Mouse (Mus musculus) liver, adult 2 months (tissue): ENCODE data around the gene Marveld2. TPM values are rescaled to one million over a fixed set of nuclear protein-coding genes. Genes with fewer than 3 reads are reported as not detected.

Source experiments
- DNase-seq: peaks from one replicate; pipeline ENCODE4 v3.0.0-alpha.2; 2011; ENCODE audit warnings: low read depth, low spot score; ENCODE audit errors: extremely low read depth
- H3K27ac ChIP-seq: fragments of 200-500 bp; replicated peaks from 2 replicates; pipeline ENCODE4 v1.5.1; 2012; ENCODE audit warnings: low read depth, mild to moderate bottlenecking, control low read depth, inconsistent platforms, low read length; ENCODE audit not compliant: insufficient read depth
- H3K27me3 ChIP-seq: fragments of 200-500 bp; 2 replicates; pipeline ENCODE4 v1.6.1; 2012; ENCODE audit warnings: mild to moderate bottlenecking, moderate library complexity, low read length, inconsistent platforms; ENCODE audit not compliant: control insufficient read depth, insufficient read depth
- H3K36me3 ChIP-seq: fragments of 200-500 bp; 2 replicates; pipeline ENCODE4 v1.6.1; 2012; ENCODE audit warnings: low read length, inconsistent platforms; ENCODE audit not compliant: control insufficient read depth, insufficient read depth
- H3K4me1 ChIP-seq: fragments of 200-500 bp; 2 replicates; pipeline ENCODE4 v1.6.1; 2011; ENCODE audit warnings: low read length; ENCODE audit not compliant: control insufficient read depth, insufficient read depth
- H3K4me3 ChIP-seq: fragments of 200-500 bp; 2 replicates; pipeline ENCODE4 v1.5.1; 2011; ENCODE audit warnings: low read depth, mild to moderate bottlenecking, control low read depth, low read length, moderate library complexity; ENCODE audit not compliant: insufficient read depth
- H3K79me2 ChIP-seq: fragments of 200-500 bp; 2 replicates; pipeline ENCODE4 v1.6.1; 2012; ENCODE audit warnings: inconsistent platforms, mild to moderate bottlenecking, low read length, moderate library complexity; ENCODE audit not compliant: control insufficient read depth, insufficient read depth
- H3K9ac ChIP-seq: fragments of 200-500 bp; 2 replicates; pipeline ENCODE4 v1.6.1; 2012; ENCODE audit warnings: low read depth, mild to moderate bottlenecking, control low read depth, inconsistent platforms, low read length
- CTCF ChIP-seq: fragments of 200-500 bp; IDR thresholded peaks from 2 replicates; pipeline ENCODE4 v1.5.1; 2011; ENCODE audit warnings: low read depth, low read length, control low read depth
- POLR2A ChIP-seq: fragments of 200-500 bp; IDR thresholded peaks from 2 replicates; pipeline ENCODE4 v1.6.1; 2011; ENCODE audit warnings: low read length, control low read depth; ENCODE audit not compliant: insufficient read depth; ENCODE audit errors: extremely low read depth
- WGBS: fragments of 180-500 bp; shearing (Covaris S2); methylation state at CpG from one replicate; pipeline ENCODE4 v1.1.7; 2018; 5-methylcytosine and 5-hydroxymethylcytosine counted together
- polyA plus RNA-seq: library from polyadenylated mRNA; depleted of rRNA; stranded (reverse); fragments of >200 nt; gene quantifications from 2 replicates; pipeline ENCODE4 v1.2.3, GENCODE M21; 2012
- total RNA-seq: library from RNA; depleted of rRNA; stranded (reverse); fragments of >200 nt; gene quantifications from 2 replicates; pipeline ENCODE4 v1.2.3, GENCODE M21; 2014

The Marveld2 gene
- total and polyA plus RNA-seq, 2 experiments = 6.2 to 8.6 TPM

DNA sequence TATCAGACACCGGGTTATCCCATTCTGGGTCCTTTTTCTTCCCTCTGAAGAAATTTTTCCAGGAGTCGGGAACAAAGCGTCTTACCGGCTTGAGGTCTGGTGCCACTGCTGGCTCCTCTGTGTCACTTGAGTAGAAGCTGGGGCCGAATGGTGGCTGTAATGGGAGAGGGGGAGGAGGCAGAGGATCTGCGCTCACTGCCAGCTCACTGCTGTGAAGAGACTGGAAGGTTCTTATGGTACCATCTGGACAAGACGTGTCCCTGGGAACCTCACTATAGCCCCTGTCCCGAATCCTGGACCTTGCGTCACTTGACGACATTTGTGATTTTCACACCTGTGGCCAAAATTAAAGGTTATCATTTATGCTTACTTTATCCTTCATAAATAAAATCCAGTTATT is 4.5 kb downstream of the Marveld2 start:
- Histone ChIP-seq H3K27me3 (no peaks in the 10 kb centered on the region), H3K4me3 (no peak overlapping the region), H3K36me3 (peaks cover 7% of the 10 kb centered on the region; the same call in 1 of the 2 replicates), H3K27ac (no peak overlapping the region), H3K79me2 (peaks cover 22% of the 10 kb centered on the region; the same call in 1 of the 2 replicates), H3K9ac (no peak overlapping the region), H3K4me1 (peaks cover under 1% of the 10 kb centered on the region; the same call in 1 of the 2 replicates)
- DNase-seq = no peak
- 94% methylated on average over 10 of the region's 10 CpGs for WGBS
- TF ChIP-seq CTCF = no peak
- TF ChIP-seq POLR2A = no peak

DNA sequence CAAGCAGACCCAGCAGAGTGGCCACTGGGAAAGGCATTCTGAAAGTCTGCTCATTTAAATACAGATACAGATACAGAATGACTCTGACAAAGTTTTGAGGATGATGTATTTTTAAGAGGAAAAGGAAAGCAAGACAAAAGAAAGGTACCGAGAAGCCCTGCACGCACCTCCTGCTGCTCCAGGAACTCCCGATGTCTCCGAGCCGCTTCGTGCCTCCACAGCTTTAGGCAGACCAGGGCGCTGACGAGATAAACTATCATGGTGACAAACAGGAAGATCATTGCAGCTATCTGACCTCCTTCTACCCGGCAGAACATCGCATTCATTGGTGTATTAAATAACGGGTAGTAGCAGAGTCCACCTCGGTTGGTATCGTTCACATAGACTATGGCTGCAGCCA is 5.5 kb downstream of the Marveld2 start:
- H3K4me1 ChIP-seq = peaks cover 8% of the 10 kb centered on the region
- no peak for DNase-seq
- H3K27ac ChIP-seq = no peak overlapping the region
- H3K27me3 ChIP-seq = no peaks in the 10 kb centered on the region
- no peak overlapping the region for H3K4me3 ChIP-seq
- H3K79me2 ChIP-seq = peaks cover 22% of the 10 kb centered on the region; the same call in 1 of the 2 replicates
- peaks cover 7% of the 10 kb centered on the region; the same call in 1 of the 2 replicates for H3K36me3 ChIP-seq
- H3K9ac ChIP-seq = no peak overlapping the region
- no peak for TF ChIP-seq CTCF
- TF ChIP-seq POLR2A = no peak
- WGBS = 90% methylated on average over 13 of the region's 13 CpGs

- no peak overlapping the region for H3K4me3 ChIP-seq
- 87% methylated on average over 8 of the region's 8 CpGs for WGBS
Observed at GRCm38 (mm10) chr13:100607756-100608155, 9.0 kb downstream of the Marveld2 start.

GRCm38 (mm10) chr13:100605845-100606244 is 10.9 kb downstream of the Marveld2 start:
- peak overlapping the region; percentile 75; the same call in 1 of the 2 replicates for H3K27ac ChIP-seq

More at GRCm38 (mm10) chr13:100607756-100608155, 9.0 kb downstream of the Marveld2 start:
- Histone ChIP-seq H3K79me2 (peaks cover 13% of the 10 kb centered on the region; the same call in 1 of the 2 replicates), H3K9ac (no peak overlapping the region), H3K36me3 (peaks cover 7% of the 10 kb centered on the region; the same call in 1 of the 2 replicates), H3K27me3 (no peaks in the 10 kb centered on the region), H3K4me1 (peaks cover 21% of the 10 kb centered on the region), H3K27ac (no peak overlapping the region)
- no peak for TF ChIP-seq POLR2A
- peak; percentile 14; the same call in 1 of the 2 replicates for TF ChIP-seq CTCF
- DNase-seq = no peak

GRCm38 (mm10) chr13:100603738-100604095 is 13.1 kb downstream of the Marveld2 start:
- 67% methylated on average over 11 of the region's 11 CpGs for WGBS
- peaks cover 31% of the 10 kb centered on the region for H3K4me1 ChIP-seq
- peak overlapping the region; percentile 28; the same call in 1 of the 2 replicates for H3K9ac ChIP-seq
- no peak overlapping the region for H3K4me3 ChIP-seq
- TF ChIP-seq POLR2A = no peak
- no peak for TF ChIP-seq CTCF
- peaks cover 4% of the 10 kb centered on the region; the same call in 1 of the 2 replicates for H3K79me2 ChIP-seq
- no peaks in the 10 kb centered on the region for H3K27me3 ChIP-seq
- peak overlapping the region; percentile 100 for H3K27ac ChIP-seq
- no peak for DNase-seq
- peaks cover 2% of the 10 kb centered on the region; the same call in 1 of the 2 replicates for H3K36me3 ChIP-seq

More at GRCm38 (mm10) chr13:100605845-100606244, 10.9 kb downstream of the Marveld2 start:
- no peak overlapping the region for H3K4me3 ChIP-seq
- DNase-seq = peak; percentile 56
- 56% methylated on average over 1 of the region's 1 CpGs for WGBS
- peaks cover 4% of the 10 kb centered on the region; the same call in 1 of the 2 replicates for H3K79me2 ChIP-seq
- no peaks in the 10 kb centered on the region for H3K36me3 ChIP-seq
- H3K4me1 ChIP-seq = peaks cover 31% of the 10 kb centered on the region
- no peaks in the 10 kb centered on the region for H3K27me3 ChIP-seq
- TF ChIP-seq CTCF = no peak
- TF ChIP-seq POLR2A = no peak
- no peak overlapping the region for H3K9ac ChIP-seq

DNA sequence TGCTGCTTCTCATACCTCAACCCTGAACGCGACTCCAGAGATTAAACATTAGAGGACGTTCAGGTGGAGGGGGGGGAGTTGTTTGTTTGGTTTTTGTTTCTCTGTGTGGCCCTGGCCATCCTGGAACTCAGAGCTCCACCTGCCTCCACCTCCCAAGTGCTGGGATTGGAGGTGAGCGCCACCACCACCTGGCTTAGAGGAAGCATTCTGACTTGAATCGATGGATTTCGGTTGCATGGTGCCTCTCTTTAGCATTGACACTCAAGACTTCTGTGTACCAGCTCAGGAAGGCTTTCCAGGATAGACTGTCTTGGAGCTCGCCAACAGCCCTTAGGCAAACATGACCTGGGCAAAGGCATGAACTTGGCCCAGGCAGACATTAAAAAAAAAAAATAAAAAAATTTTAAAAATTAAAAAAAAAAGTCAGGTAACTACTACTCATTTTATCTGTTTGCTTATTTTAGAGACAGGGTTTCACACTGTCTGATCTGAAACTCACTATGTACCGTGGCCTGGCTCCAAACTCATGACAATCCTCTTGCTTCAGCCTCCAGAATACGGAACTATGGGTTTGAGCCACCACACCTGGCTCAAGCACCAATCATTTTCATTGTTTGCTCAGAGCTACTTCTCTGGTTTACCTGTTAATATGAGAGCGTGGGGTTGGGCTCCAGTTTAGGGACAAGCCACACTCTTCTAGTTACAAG is 13.6 kb downstream of the Marveld2 start:
- peak; percentile 94 for DNase-seq
- Histone ChIP-seq H3K4me1 (peaks cover 31% of the 10 kb centered on the region), H3K27ac (peak overlapping the region; percentile 100), H3K4me3 (no peak overlapping the region), H3K27me3 (no peaks in the 10 kb centered on the region), H3K9ac (peak overlapping the region; percentile 28), H3K36me3 (peaks cover 2% of the 10 kb centered on the region; the same call in 1 of the 2 replicates), H3K79me2 (peaks cover 4% of the 10 kb centered on the region; the same call in 1 of the 2 replicates)
- 29% methylated on average over 10 of the region's 10 CpGs for WGBS
- TF ChIP-seq CTCF (no peak), POLR2A (no peak)
